Mouse (Mus musculus) lung, postnatal 4 days (tissue): Measurements from ENCODE around the gene Vti1a.
A peak's percentile ranks its signal among the peaks of the same experiment; 100 is the strongest.

Experiments
- DNase-seq, 2 experiments: peaks; one replicate each; pipeline ENCODE4 v3.0.0; 2021

The Vti1a gene

DNA sequence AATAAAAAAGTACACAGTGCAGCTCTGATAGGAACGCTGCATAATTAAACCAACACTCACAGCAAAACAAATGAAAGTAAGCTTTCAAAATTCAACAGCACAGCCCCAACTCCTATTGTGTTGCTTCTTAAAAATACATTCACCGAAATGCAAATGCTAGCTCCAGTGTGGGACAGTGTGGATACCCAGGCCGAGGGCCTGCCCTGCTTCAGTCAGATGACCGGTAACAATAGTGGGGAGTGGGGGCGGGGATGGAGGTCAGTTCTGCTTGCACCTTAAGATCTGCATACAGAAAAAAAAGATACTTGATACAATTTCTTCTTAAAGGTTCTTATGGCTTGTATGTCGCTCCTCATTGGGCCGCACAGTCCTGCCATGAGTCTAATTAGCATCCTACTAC, 65.2 kb downstream of the Vti1a start:
- no peak for DNase-seq

DNA sequence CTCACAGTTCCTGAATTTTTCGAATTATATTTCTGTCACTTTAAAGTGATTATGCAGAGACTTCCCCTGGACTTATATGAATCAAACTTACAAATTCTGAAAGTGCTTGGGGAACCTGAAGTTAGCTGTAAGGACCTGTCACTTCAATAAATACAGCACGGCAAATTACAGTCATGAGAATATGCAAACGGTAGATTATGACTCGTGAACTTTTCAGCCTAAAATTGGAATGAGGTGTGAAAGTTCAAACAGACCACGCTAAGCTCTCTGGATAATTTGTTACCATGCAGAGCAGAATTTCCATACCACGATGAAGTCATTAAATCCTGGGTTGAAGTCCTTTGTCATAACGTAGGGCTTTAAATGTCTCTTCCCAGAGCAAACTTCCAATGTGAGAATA, 66.7 kb downstream of the Vti1a start:
- DNase-seq, result no peak

DNA sequence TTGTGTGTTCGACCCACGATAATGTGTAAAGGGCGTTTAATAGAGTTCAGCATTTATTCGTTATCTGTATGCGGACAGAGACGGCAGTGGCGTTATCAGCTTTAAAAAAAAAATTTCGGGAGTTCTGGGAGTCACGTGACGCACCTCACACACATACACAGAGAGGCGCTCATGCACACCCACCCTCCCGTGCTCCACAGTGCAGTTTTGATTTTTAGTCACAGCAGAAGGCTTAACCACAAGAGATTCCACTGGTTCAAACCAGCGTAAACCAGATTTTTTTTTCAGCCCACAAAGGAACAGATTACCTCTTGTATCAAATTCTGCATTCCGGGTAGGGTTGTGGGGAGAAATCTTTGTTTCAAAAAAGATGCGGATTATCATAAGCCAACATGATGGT, 68.5 kb downstream of the Vti1a start:
- DNase-seq, result no peak

DNA sequence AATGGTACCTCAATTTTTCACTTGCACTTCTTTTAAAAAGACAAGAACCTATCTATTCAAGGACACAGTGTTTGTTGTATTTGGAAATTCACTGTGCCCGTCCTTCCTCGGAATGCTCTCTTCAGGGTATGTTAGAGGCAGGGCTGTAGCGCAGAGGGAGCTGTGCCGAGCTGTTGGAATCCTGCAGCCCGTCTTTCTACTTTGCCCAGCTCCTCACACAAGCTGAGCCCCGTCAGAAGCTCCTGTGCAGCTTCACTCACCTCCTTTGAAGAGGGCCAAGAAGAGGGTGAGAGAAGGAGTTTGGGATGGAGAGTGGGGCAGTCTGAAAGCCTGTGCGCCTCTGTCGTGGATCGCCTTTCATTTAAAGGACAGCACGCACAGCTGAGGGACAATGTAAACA, 72.9 kb downstream of the Vti1a start:
- no peak for DNase-seq

DNA sequence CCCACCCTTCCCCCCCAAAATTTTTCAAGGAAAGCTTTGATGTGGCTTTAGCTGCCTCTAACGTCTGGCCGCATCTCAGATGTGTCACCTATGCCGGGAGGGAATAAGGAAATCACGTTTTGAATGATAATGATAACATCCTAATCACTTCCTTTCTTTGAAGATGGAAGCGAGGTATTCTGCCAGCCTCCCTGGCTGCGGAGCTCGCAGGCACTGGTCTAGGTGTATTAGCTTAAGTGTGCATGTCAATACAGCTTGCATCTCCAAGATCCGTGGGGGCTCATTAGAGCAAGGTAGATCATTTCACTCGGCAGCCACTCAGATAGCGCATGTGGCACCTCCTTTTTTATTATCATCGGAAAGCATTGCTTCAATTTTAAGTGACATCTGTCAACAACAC, 74.2 kb downstream of the Vti1a start:
- DNase-seq, result no peak

DNA sequence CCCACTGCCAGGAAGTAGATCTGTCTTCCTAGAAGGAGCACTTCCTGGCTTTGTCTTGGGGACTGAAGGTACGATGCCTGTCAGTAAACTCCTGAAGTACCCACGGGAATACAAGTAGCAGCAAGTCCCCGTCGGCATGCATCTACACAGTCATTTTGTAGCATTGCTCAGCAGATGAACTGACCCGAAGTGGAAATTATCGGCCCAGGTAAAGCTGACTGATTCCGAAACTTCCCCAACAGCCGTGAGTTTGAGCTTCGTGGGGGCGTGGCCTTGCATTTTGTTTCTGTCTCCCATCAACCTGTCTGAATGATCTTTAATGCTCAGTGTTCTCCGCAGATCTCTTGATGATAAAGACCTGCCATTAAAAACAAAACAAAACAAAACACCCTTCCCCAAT, 85.5 kb downstream of the Vti1a start:
- no peak for DNase-seq

DNA sequence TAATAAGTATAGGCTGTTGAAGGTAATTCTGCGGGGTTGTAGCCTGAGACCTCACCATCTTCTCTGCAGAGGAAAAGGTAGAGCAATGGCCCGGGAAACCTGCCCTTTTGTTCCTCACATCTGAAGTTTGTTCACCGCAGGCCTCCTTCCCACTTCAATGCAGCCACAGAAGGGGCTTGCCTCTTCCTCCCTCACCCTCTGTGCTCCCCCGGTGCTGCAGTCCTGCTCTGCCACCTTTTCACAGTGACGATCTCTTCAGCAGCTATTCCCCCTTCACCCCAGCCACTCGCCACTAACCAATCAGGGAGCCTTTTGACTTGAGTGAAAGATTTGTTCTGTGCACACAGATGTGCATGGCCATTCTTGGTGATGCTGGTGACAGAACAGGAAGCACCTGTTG, 92.4 kb downstream of the Vti1a start:
- no peak for DNase-seq

DNA sequence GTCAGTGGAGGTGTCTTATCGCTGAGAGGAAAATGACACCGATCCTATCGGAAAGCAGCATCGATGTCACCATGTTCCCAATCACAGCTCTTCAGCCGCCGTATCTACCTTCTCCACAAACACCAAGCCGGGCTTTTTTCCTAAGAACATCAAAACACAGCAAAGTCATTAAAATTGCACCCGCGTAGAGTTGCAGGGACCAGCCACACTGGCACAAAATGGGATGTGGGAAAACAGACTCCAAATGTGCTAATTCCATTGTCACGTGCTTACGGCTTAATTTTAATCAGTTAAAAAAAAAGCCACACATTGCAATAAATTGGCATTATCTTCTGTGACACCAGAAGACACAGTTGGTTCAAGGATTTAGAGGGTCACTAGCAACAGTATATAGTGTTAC, 95.3 kb downstream of the Vti1a start:
- DNase-seq, result no peak

DNA sequence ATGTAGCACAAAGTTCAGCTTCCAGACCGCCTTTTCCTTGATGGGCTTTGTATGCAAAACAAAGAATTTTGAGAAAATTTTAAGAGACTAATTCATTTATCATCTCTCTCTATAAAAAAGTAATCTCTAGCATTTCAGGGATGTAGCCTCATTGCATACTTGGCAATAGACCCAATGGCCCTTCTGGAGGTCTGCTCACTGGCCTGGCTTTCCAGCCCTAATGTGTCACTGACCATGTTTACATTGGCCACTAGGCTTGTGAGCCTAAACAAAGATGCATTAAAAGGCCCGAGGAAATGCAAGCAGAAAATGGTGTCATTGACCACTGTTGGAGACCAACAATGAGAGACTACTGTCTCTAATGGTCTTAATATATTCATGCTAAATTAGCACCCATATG, 95.8 kb downstream of the Vti1a start:
- DNase-seq, result no peak

DNA sequence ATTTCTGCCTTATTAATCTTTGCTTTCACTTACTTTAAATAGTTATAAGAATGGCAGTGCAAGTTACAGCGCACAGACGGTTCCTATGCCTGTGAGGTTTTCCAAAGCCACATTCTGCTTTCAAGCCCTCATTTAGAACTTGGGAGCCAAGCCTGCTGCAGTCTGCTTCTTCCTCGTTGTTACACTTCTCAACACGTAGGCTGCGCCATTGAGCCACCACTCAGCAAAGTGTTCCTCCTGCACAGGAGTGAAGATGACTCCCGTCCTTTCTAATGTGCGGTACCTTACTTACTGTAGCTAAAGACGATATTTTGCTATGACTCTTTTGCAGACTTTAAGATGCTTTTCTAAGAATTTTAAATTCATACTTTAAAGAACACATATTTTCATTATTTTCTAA, 98.0 kb downstream of the Vti1a start:
- peak; percentile 41 to 49 for DNase-seq

DNA sequence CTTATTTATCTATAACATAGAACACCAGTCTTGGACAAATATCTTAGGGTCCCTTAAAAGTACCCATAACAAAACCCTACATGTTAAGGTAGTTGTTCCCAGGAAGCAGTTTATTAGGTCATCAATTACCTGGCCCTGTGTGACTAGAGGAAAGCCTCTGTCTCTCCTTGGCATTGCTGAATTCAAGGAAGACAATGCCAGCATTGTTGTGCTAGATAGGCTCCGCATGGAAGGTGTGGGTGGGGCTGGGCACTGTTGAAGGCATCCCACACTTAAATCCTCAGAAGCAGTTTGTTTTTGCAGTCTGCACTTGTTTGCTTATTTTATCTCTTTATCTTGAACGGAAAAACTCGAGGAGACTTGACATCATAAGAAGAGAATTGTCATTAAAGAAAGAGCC, 102.7 kb downstream of the Vti1a start:
- no peak for DNase-seq

DNA sequence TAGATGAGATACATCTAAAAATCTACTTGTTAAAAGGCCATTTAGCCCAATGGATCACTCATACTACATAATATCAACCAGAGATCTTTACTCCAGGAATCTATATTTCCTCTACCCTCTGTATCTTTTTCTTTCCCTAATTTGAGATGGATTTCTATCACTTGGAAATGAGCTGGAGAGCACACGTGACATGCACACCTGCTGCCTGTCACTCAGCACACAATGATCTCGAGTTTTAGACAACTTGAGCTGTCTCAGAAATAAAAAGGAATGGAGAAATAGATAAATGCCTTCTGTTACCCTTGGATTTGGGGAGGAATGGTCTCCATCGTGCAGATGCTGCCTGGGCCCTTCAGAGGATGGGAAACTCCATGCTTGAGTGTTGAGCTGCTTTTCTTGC, 103.9 kb downstream of the Vti1a start:
- DNase-seq, result no peak

DNA sequence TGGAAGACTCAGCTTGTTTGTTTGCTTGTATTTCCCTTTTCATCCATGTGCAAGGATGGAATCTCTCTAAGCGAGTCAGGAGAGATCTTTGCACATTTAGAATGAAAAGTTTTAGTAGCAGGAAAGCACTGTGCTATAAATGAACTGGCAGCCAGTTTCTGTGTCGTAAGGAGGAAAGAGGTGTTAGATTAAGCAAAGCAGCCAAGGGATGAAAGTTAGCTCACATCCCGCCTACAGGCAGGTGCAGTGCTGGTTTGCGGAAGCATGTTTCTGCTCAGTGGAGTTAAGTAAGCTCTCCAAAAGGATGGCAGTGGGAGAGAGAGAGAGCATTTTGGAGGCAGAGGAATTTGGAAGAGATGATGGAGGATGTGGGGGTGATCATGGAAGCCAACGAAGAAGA, 105.7 kb downstream of the Vti1a start:
- no peak for DNase-seq

DNA sequence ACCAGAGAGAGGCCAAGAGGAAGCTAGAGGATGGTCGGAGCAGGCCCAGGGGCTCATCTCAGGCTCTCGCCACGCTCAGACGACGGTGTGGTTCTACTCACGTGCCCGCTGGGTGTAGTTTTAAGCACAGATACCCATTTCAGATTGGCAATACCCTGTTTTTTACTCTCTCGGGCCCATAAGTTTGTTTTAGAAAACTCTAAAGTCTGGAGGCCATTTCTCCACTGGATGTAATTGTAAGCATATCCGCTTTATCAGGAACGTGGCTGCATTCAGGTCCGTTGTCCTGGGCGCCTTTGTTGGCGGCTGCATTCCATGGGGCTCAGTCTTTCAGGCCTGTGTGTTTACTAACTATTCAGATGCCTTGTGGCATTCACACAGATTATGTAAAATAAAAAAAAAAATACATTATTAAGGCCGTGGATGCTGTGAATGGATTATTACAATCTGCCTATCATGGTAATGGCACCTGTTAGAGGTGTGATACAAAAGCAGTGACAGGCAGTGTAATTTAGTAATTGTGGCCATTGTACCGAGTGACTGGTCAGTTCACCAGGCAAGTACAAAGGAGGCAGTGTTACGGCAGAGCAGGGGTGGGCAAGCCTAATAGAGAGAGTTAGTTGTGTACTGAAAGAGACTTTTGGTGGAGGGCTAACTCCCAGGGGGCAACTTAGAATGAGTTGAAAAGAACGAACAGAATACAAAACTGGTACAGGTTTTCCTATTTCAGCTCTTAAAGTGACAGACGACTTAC, 106.4 kb downstream of the Vti1a start:
- no peak for DNase-seq

DNA sequence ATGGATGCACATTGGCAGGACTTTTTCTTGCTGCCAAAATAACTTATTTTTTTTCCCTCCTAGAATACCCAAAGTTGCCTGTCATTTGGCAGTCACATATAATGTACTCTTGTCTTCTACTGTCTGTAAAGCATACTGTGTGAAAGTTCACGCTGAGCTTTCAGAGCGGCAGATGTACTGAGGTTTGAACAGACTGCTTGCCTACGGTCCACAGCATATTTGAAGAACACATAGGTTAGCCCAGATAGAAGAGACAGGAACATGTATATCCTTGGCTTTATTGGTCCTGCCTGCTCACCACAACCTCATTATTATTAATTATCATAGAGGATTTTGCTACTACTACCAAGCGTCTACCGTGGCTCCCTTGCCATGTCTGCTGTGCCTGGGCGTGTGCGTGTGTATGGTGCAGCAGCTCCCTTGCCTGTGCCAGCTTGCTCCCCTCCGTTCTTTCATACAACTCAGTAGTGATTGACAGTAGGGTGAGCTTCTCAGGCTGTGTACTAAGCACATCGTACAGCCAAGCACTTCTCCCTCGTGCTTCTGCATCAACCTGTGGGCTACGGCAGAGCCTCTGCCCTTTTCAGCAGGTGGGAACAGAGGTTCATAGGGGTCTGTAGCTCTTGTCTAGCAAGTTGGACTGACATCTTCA, 107.1 kb downstream of the Vti1a start:
- DNase-seq, result no peak

DNA sequence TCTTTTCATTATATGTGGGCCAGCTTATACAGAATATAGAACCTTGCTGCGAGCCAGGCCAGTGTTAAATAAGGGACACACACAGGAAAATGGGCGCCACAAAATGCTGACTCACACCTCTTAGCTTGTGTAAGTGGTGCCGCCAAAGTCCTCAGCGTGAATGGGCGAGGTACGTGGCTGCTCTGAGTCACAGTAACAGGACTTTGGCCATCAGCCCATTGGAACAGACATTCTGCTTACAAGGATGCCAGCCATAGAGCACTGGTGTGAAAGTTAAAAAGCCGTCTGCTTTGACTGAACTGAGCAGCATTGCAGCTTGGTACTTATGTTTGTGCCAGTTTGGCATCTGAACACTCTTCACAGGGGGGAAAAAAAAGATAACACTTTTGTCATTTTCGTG, 107.9 kb downstream of the Vti1a start:
- DNase-seq, result peak; percentile 53 to 73

DNA sequence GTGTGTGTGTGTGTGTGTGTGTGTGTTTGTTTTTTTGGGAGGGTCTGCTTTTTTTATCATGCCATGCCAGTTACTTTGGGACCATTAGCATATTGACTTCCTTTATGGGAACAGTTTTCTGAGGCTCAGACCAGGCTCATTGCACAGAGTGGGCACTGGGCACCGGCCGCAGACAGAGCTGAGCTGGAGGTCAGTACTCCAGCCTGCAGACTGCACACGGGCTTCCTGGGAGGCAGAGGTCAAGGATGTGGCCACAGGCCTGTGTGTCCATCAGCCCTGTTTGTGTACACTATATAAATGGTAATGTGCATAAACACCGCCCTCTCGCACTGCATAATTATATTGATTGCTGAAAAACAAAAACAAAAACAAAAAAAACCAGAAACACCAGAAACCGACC, 108.4 kb downstream of the Vti1a start:
- DNase-seq, result no peak

DNA sequence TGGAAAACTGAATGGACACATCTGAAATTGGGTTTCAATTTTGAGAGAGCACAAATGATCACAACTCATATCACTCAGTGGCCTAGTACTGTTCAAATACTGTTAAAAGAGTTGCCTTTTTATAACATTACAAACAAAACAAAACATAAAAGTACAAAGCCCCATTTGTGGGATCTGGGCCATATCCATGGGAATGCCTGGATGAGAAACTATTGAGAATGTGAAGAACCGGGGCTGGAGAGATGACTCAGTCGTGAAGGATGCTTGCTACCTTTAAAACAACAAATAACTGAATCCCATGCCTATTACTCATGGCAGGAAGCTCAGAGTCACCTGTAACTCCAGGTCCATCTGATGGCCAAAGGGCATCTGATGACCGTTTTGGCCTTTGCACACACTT, 124.2 kb downstream of the Vti1a start:
- DNase-seq, result no peak

DNA sequence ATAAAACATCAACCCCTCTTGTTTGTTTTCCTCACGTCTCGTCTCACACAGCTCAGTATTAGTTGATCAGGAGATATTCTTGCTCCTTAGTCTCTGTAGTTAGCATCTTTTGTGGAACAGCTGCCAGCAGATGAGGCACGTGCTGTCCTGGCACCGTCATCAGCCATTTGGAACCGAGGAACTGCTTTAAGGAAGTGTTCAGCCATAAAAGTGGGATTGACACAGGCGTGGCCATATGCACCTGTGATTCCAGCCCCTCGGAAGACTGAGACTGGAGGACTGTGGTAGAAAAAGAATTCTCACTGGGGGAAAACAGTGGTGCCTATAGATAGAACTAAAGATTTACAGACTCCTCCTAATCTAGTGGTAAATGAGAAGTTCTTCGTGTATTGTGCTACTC, 127.5 kb downstream of the Vti1a start:
- DNase-seq, result no peak

DNA sequence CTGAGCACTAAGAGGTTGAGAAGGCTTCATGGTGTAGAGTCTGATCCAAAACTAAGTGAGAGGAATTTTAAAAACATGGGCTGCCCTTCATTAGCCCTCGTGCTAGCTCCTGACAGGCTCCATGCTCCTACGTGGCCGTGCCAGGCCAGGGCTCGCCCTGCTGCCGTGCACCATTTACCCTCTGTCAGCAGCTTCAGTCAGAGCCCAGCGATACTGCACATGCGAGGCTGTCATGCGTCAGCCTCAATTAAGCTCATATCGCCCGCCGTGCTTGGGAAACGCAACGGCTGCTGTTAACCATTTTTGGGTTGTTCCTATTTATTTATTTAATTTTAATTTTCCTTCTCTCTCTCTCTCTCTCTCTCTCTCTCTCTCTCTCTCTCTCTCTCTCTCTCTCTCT, 133.0 kb downstream of the Vti1a start:
- peak in 1 of 2 experiments; percentile 31 for DNase-seq

DNA sequence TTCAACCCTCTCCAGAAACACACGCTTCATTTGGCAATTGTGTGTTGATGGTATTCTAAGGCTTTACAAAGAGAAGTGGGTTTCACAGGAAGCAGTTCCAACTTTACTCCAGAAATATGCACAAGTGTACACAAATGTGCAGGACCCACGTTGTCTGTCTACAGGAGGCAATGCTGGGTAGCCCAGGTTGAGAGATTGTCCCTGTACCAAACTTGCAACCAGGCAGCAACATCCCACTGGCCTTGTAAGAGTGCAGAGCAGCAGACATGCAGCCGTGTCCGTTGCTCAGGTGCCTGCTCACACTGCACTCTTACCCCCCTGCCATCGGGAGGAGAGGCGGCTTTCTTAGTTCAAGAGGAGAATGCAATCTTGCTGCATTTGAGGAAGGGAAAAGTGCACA, 133.4 kb downstream of the Vti1a start:
- no peak for DNase-seq

DNA sequence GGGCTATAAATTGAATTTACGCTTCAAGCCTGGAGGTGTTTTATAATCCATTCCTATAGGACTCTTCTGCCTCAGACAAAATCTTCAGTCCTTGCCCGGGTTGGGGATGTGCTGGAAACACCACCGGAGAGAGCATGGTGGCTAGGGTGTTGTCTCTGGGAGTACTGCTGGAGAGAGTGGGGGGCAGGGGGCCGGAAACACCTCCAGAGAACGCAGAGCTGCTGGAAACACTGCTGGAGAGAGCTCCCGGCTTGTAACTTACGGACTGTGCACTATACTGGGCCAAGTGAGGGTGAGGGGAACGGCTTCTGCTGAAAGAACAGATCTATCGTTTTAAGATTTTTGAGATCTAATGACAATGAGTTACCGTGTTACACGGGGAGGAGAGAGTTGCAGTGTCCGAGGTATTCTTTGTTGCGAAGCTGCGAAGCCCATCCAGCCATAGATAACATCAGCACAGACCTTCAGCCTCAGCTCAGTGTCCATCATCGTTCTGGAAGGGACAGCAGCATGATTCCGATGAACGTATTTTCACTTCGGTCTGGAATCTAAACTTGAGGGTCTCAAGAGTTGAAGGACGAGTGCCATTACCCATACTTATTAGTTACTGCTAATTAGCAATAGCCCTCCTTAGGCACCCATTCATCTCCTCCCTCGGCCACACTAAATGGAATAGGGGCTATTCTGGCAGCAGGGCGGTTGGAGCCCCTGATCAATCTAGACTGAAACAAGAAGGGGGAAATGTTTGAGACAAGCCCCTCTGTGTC, 140.4 kb downstream of the Vti1a start:
- DNase-seq, result no peak

DNA sequence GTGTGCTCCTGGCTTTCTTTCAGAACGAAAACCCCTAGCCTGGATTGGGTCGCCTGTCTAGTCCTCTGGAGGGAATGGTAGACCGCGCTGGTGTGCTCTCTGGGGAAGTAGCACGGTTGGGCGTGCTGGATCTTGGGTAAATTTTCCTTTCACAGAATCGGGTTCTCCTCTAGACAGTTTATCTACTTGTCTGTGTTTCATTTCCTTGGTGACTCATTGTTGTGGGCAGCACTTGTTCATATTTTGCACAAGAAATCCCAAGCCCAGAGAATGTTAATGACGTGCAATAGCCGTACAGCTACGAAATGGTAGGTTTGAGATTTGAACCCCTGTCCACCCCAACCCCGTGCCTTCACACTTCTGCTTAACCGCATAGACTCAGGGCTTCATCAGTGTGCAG, 145.9 kb downstream of the Vti1a start:
- no peak for DNase-seq

DNA sequence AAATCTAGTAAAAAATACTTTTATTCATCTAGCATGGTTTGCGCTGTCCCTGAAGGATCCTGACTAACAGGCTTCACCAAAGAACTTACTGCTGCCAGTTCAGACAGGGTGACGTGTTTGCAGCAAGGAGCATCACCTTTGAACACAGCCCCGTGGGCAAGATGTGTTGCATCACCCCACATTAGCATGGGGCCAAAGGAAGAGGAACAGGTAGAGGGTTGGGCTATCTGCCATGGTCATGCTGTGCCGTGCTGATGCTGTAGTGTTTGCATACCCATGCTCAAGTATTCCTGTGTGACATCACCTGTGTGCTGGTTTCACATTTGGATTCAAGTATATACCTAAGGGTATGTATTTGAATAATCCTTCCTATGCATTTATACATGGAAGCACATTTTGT, 147.6 kb downstream of the Vti1a start:
- peak in 1 of 2 experiments; percentile 32 for DNase-seq
